Mouse (Mus musculus) kidney, embryonic 16.5 days (tissue): ENCODE measurements around the gene Mgll. TPM values are rescaled to one million over a fixed set of nuclear protein-coding genes. Genes with fewer than 3 reads are reported as not detected.

Experiments used
- ATAC-seq: fragments of 200-750 bp; cut with Nextera tagmentation; 2 replicates; pipeline ENCODE4 v1.8.0; 2017; ENCODE audit warnings: moderate TSS enrichment; ENCODE audit not compliant: low FRiP score, low TSS enrichment
- H3K27ac ChIP-seq: fragments of 300-500 bp; sonication (generic); 2 replicates; pipeline ENCODE4 v1.5.1; 2014; ENCODE audit warnings: low read length
- H3K27me3 ChIP-seq: fragments of 300-500 bp; sonication (generic); 2 replicates; pipeline ENCODE4 v1.6.1; 2014; ENCODE audit warnings: low read length, control low read depth, mixed read lengths; ENCODE audit not compliant: insufficient read depth
- H3K36me3 ChIP-seq: fragments of 300-500 bp; sonication (generic); 2 replicates; pipeline ENCODE4 v1.6.1; 2014; ENCODE audit warnings: low read length, control low read depth, mixed read lengths; ENCODE audit not compliant: insufficient read depth
- H3K4me1 ChIP-seq: fragments of 300-500 bp; sonication (generic); 2 replicates; pipeline ENCODE4 v1.6.1; 2014; ENCODE audit warnings: low read length, control low read depth, mixed read lengths; ENCODE audit not compliant: insufficient read depth
- H3K4me2 ChIP-seq: fragments of 300-500 bp; sonication (generic); replicated peaks from 2 replicates; pipeline ENCODE4 v1.6.1; 2014; ENCODE audit warnings: low read depth, low read length
- H3K4me3 ChIP-seq: fragments of 300-500 bp; sonication (generic); 2 replicates; pipeline ENCODE4 v1.5.1; 2014; ENCODE audit warnings: mild to moderate bottlenecking, low read length
- H3K9ac ChIP-seq: fragments of 300-500 bp; sonication (generic); replicated peaks from 2 replicates; pipeline ENCODE4 v1.6.1; 2014; ENCODE audit warnings: low read length
- H3K9me3 ChIP-seq: fragments of 300-500 bp; sonication (generic); 2 replicates; pipeline ENCODE4 v1.6.1; 2016; ENCODE audit warnings: low read length, control low read depth
- WGBS: fragments of 180-500 bp; shearing (Covaris S2); extraction: QIAGEN DNeasy Blood & Tissue Kit; methylation state at CpG from one replicate; pipeline ENCODE4 v1.1.7; 2014; 5-methylcytosine and 5-hydroxymethylcytosine counted together
- polyA plus RNA-seq: library from polyadenylated mRNA; unstranded; fragments of >200 nt; fragmentation: Nextera tagmentation; extraction: Ambion mirVana; gene quantifications from 2 replicates; pipeline ENCODE4 v1.2.1, GENCODE M21; 2015

Mgll gene
- polyA plus RNA-seq, 1 experiment from 2014 or later, result 48.0 TPM

DNA sequence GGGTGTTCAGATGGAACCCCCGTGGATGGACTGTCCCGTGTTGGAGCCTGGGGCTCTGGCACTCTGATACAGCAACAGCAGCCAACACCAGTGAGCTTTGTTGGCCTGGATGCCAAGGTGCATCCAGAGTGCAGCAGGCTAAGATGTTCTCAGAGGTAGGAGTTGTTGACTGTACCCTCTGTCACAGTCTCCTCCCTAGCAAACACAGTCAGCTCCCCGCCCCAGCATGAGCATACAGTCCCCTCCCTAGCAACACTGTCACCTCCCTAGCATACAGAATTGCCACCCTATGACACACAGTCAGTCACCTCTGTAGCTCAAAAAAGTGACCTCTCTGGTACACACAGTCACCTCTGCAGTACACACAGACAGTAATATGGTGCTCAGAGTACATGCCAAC lies 92.7 kb downstream of the Mgll start:
- no peak overlapping the region for H3K27ac ChIP-seq
- peaks cover 18% of the 10 kb centered on the region for H3K4me1 ChIP-seq
- H3K4me3 ChIP-seq, result no peak overlapping the region
- no peak for ATAC-seq
- no peaks in the 10 kb centered on the region for H3K9me3 ChIP-seq
- no peak overlapping the region for H3K4me2 ChIP-seq
- H3K36me3 ChIP-seq, result no peaks in the 10 kb centered on the region
- WGBS, result 69% methylated on average over 3 of the region's 3 CpGs
- H3K27me3 ChIP-seq, result no peaks in the 10 kb centered on the region
- H3K9ac ChIP-seq, result no peak overlapping the region

GRCm38 (mm10) chr6:88820853-88821252 lies 96.6 kb downstream of the Mgll start:
- Histone ChIP-seq H3K27me3 (no peaks in the 10 kb centered on the region), H3K9me3 (no peaks in the 10 kb centered on the region), H3K4me2 (no peak overlapping the region), H3K36me3 (no peaks in the 10 kb centered on the region), H3K4me1 (peaks cover 10% of the 10 kb centered on the region), H3K9ac (no peak overlapping the region), H3K27ac (no peak overlapping the region), H3K4me3 (no peak overlapping the region)
- WGBS, result 19% methylated on average over 3 of the region's 3 CpGs
- ATAC-seq, result peak; percentile 32; the same call in 1 of the 2 replicates

DNA sequence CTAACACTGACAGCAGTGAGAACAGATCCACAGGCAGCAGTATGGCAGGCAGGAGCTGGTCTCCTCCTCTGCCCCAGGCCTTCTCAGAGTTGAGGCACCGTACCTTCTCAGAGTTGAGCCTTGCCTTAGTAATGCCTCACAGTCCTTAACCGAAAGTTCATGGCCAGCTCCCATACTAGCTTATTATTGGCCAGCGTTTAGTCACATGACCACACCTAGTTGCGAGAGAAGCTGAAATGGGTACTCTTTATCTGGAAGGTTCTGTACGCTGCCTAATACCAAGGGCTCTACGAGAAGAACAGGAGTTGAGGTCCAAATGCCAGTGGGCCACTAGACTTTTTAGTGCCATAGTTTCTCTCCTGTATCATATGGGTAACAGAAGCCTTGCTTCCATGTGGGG lies 97.1 kb downstream of the Mgll start:
- WGBS, result 93% methylated on average over 6 of the region's 6 CpGs
- Histone ChIP-seq H3K4me3 (no peak overlapping the region), H3K27me3 (no peaks in the 10 kb centered on the region), H3K9me3 (no peaks in the 10 kb centered on the region), H3K4me2 (no peak overlapping the region), H3K36me3 (no peaks in the 10 kb centered on the region), H3K9ac (no peak overlapping the region), H3K4me1 (peaks cover 10% of the 10 kb centered on the region), H3K27ac (no peak overlapping the region)
- no peak; the same call in 1 of the 2 replicates for ATAC-seq

DNA sequence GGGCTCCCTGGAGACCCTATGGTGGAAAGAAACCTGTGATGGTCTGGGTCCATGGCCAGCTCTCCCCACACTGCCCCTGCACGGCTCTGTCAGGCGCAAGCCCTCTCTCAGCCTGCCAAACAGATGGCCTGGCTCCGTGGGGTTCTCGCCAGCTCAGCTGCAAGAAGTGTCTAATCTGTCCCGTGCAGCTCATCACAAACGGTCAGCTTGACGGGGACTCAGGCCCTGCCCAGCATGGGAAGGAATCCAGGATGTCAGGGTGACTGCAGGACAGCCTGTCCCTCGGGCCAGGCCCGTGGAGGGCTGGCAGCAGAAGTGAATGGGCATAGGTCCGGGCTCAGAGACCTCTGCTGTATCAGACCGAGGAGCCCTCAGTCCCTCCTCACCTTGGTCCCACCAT lies 97.7 kb downstream of the Mgll start:
- H3K36me3 ChIP-seq, result no peaks in the 10 kb centered on the region
- H3K4me2 ChIP-seq, result no peak overlapping the region
- no peak overlapping the region for H3K9ac ChIP-seq
- no peaks in the 10 kb centered on the region for H3K27me3 ChIP-seq
- no peaks in the 10 kb centered on the region for H3K9me3 ChIP-seq
- no peak overlapping the region for H3K4me3 ChIP-seq
- 62% methylated on average over 11 of the region's 11 CpGs for WGBS
- peaks cover 12% of the 10 kb centered on the region for H3K4me1 ChIP-seq
- ATAC-seq, result no peak
- H3K27ac ChIP-seq, result no peak overlapping the region

- 74% methylated on average over 7 of the region's 7 CpGs for WGBS
- Histone ChIP-seq H3K9me3 (no peaks in the 10 kb centered on the region), H3K27ac (no peak overlapping the region)
These were observed 100.0 kb downstream of the Mgll start for GRCm38 (mm10) chr6:88824183-88824582.

GRCm38 (mm10) chr6:88826088-88826487 lies 101.9 kb downstream of the Mgll start:
- H3K9ac ChIP-seq, result no peak overlapping the region
- H3K27me3 ChIP-seq, result no peaks in the 10 kb centered on the region
- no peak for ATAC-seq
- H3K27ac ChIP-seq, result no peak overlapping the region
- H3K4me2 ChIP-seq, result no peak overlapping the region
- no peak overlapping the region for H3K4me3 ChIP-seq
- 55% methylated on average over 3 of the region's 3 CpGs for WGBS
- H3K36me3 ChIP-seq, result no peaks in the 10 kb centered on the region
- H3K9me3 ChIP-seq, result no peaks in the 10 kb centered on the region
- peaks cover 14% of the 10 kb centered on the region for H3K4me1 ChIP-seq

More at GRCm38 (mm10) chr6:88824183-88824582, 100.0 kb downstream of the Mgll start:
- H3K27me3 ChIP-seq, result no peaks in the 10 kb centered on the region
- H3K9ac ChIP-seq, result no peak overlapping the region
- ATAC-seq, result no peak
- H3K4me2 ChIP-seq, result no peak overlapping the region
- peaks cover 22% of the 10 kb centered on the region for H3K4me1 ChIP-seq
- H3K4me3 ChIP-seq, result no peak overlapping the region
- H3K36me3 ChIP-seq, result no peaks in the 10 kb centered on the region

DNA sequence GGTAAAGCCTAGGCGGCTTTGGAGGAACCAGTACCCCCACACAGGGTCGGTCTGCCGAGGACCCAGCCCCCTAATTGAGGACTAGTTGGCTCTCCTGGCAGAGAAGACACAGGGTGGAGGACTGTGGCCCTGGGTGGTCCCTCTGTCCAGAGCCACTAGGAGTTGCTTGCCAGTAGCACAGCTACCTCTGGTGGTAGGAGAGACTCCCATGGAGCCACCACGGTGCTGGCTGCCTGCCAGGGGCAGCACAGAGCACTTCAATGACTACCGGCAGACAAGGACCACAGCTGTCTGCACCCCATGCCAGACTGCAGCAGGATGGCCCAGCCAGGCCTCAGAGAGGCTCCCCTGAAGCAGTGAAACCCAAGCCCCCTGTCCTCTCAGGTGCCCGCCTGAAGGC lies 102.3 kb downstream of the Mgll start:
- Histone ChIP-seq H3K4me2 (no peak overlapping the region), H3K9me3 (no peaks in the 10 kb centered on the region), H3K4me3 (no peak overlapping the region), H3K9ac (no peak overlapping the region), H3K27me3 (no peaks in the 10 kb centered on the region), H3K36me3 (no peaks in the 10 kb centered on the region), H3K4me1 (peaks cover 12% of the 10 kb centered on the region), H3K27ac (no peak overlapping the region)
- 32% methylated on average over 6 of the region's 6 CpGs for WGBS
- ATAC-seq, result peak; percentile 72

DNA sequence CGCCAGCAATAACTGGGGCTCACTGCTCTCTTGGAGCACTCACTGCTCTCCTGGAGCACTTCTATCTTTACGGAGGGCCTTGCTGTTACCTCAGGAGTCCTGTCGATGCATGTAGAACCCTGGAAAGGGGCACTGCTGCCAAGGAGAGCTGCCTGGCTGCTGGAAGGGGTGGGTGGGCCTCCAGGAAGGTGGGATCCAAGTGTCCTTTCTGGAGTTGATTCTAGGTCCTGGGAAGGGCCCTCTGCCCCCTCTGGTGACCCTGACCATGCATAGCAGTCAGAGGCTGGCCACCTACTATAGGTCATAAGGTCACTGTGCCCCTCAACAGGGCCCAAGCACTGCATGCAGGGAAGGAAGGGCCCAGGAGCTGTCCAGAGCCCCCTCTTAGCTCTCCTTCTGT lies 102.8 kb downstream of the Mgll start:
- Histone ChIP-seq H3K4me1 (peaks cover 12% of the 10 kb centered on the region), H3K4me3 (no peak overlapping the region), H3K9ac (no peak overlapping the region), H3K9me3 (no peaks in the 10 kb centered on the region), H3K4me2 (no peak overlapping the region), H3K36me3 (no peaks in the 10 kb centered on the region), H3K27me3 (no peaks in the 10 kb centered on the region), H3K27ac (no peak overlapping the region)
- WGBS, result 70% methylated on average over 3 of the region's 3 CpGs
- ATAC-seq, result no peak

- no peaks in the 10 kb centered on the region for H3K36me3 ChIP-seq
- H3K9me3 ChIP-seq, result no peaks in the 10 kb centered on the region
- ATAC-seq, result no peak
- H3K9ac ChIP-seq, result no peak overlapping the region
- H3K27me3 ChIP-seq, result no peaks in the 10 kb centered on the region
- no peak overlapping the region for H3K27ac ChIP-seq
- peaks cover 12% of the 10 kb centered on the region for H3K4me1 ChIP-seq
- no peak overlapping the region for H3K4me2 ChIP-seq
- no peak overlapping the region for H3K4me3 ChIP-seq
- WGBS, result 51% methylated on average over 13 of the region's 13 CpGs
These were observed 103.4 kb downstream of the Mgll start for GRCm38 (mm10) chr6:88827395-88828205.

GRCm38 (mm10) chr6:88828206-88829009 lies 104.2 kb downstream of the Mgll start:
- 59% methylated on average over 15 of the region's 15 CpGs for WGBS

More at GRCm38 (mm10) chr6:88828206-88829009, 104.2 kb downstream of the Mgll start:
- no peak overlapping the region for H3K4me3 ChIP-seq
- H3K4me2 ChIP-seq, result no peak overlapping the region
- H3K36me3 ChIP-seq, result no peaks in the 10 kb centered on the region
- no peak overlapping the region for H3K27ac ChIP-seq
- H3K27me3 ChIP-seq, result no peaks in the 10 kb centered on the region
- H3K4me1 ChIP-seq, result peaks cover 12% of the 10 kb centered on the region
- H3K9ac ChIP-seq, result no peak overlapping the region
- no peaks in the 10 kb centered on the region for H3K9me3 ChIP-seq
- ATAC-seq, result no peak
